Mouse (Mus musculus): ENCODE measurements at regions not wholly inside any gene's neighbourhood (a gene's known extent, or its start where the extent isn't known, plus 50 kb on each side); places are given as distances from the start of the nearest gene placed in this dataset.

DNA sequence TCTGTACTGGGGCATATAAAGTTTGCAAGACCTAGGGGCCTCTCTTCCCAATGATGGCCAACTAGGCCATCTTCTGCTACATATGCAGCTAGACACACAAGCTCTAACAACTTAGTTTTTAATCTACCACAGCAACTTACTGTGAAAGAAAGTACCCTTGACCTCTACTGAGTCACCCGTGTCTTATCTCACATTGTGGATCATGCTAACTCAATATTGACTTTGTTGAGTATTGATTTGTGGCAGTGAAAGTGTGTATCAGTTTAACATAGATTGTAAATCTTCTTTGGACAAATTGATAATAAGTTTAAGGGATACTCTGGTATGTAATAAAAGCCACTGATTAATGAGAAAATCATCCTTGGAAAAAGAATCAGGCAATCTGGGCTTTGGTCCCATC lies 176.4 kb upstream of the Sorcs1 start:
- TF ChIP-seq CTCF (IDR thresholded peaks at IDR 0.05; ENCODE audit: extremely low read depth, insufficient read depth, low read length) = no peak
- TF ChIP-seq POLR2A (IDR thresholded peaks at IDR 0.05; ENCODE audit: extremely low read depth, insufficient read depth, low read length) = no peak
